Mouse (Mus musculus): ENCODE measurements around the gene Cacna1c.

DNA sequence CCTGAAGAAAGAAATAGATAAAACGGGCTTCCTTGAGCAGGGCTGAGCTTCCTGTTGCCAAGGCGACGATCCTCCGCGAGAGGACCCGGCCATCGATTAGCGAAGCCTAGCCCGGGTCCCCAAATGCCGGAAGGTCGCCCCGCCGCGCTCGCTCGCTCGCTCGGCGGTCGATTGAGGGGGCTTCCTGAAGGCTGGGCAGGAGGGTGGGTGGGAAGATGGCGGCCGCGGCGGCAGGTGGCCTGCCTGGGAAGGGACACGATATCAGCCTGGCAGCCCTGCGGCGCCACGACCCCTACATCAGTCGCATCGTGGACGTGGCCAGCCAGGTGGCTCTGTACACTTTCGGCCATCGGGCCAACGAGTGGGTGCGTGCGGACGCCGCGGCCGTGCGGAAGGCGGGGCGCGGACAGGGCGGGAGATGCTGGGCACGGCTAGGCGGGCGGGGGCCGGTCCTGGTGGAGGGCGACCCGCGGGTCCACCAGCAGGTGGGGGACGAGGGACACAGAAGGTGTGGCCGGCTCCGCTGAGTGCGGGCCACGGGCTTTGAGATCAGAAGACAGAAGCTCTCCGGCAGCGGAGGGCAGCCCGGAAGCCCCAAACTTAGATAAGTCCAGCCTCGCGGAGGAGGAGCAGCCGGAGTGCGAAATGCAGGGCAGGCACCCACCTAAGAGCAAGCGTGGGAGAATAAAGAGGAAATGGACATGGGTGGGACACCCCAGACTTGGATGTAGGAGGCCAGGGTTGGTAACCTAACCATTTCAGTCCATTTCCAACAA lies 21.0 kb downstream of the Cacna1c start, which contains the start of gene Dcp1b:
- TF ChIP-seq CTCF (IDR thresholded peaks at IDR 0.05; ENCODE audit: borderline replicate concordance, extremely low read depth, insufficient read depth, insufficient read length), result peak; percentile 9; the same call in 1 of the 2 replicates
- TF ChIP-seq POLR2A (IDR thresholded peaks at IDR 0.05; ENCODE audit: borderline replicate concordance, extremely low read depth, insufficient read depth, insufficient read length, poor library complexity, severe bottlenecking), result peak; percentile 85; the same call in 1 of the 2 replicates
